Comparison of ENCODE assay signal across 10 mouse cellular contexts in the genomic region with DNA sequence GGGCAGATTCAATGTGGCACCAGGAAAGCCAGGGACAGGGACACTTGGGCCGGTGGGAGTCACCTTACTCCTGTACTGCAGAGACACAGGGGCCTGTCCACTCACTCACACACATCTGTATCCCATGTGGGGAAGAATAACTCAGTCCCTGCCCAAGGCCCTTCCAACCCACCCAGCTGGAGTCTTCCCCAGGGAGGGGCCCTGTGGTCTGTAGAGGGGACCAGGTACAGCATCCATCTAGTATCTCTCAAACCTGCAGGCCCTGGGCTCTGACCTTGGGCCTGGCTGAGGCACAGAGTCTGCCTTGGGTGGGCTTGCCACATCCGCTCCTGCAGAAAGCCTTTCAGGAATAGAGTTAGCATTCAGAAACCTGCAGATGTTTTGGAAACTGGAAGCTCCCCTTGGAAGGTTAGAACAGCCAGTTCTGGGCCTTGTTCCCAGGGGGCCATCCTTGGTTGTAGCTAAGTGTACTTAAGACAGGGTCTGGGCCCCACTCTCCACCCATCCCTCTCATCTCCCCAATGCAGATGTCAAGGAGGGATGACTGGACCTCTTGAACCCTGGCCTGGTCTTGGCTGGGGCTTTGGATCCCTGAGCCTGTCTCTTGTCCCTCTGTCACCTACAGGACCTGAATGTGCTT.
A peak's percentile ranks its signal among the peaks of the same experiment; 100 is the strongest.
DNase-seq lines count a peak whose midpoint lies in the region; ATAC-seq and TF ChIP-seq lines count a peak whose summit lies in the region.
"Had no signal": no experiment of that assay in that cellular context is flagged by ENCODE, and none has a peak within 500 bp of the region (broad histone marks: within the 10 kb centered on the region; RNA-seq: fewer than 3 reads in every experiment).

No protein-coding gene starts in this region.

- no peak for ATAC-seq in hindbrain, embryonic 16.5 days
- no peak for ATAC-seq in midbrain, embryonic 13.5 days

- TF ChIP-seq POLR2A in bone marrow macrophage, adult 2 months (IDR thresholded peaks at IDR 0.05; ENCODE audit: borderline replicate concordance, low read depth, low read length), result no peak
- no peak for TF ChIP-seq POLR2A in embryonic fibroblast, embryonic 13.5 days (IDR thresholded peaks at IDR 0.05; ENCODE audit: low read depth, low read length)
- TF ChIP-seq POLR2A in myocyte (IDR thresholded peaks at IDR 0.05; ENCODE audit: insufficient read length, low read depth), result no peak

- peaks cover 12% of the 10 kb centered on the region for H3K79me2 ChIP-seq in myocyte (ENCODE audit: control insufficient read depth, insufficient read depth)

- intact Hi-C loops in left cerebral cortex, adult 2 months (cut with DNase I), result no loop called here

- no peak overlapping the region for H3K9ac ChIP-seq in hindbrain, embryonic 16.5 days (ENCODE audit: low read depth, low read length)
- H3K9ac ChIP-seq in midbrain, embryonic 13.5 days (replicated peaks), result no peak overlapping the region
- H3K9ac ChIP-seq: hindbrain, embryonic 14.5 days; neural tube, embryonic 15.5 days had no signal

- H3K36me3 ChIP-seq in hindbrain, embryonic 10.5 days, result no peaks in the 10 kb centered on the region
- H3K36me3 ChIP-seq in hindbrain, embryonic 16.5 days (ENCODE audit: control insufficient read depth, insufficient read depth, low read length), result no peaks in the 10 kb centered on the region
- no peaks in the 10 kb centered on the region for H3K36me3 ChIP-seq in myocyte (ENCODE audit: control insufficient read depth, insufficient read depth)
- no peaks in the 10 kb centered on the region for H3K36me3 ChIP-seq in midbrain, embryonic 13.5 days
- H3K36me3 ChIP-seq: neural tube, embryonic 15.5 days had no signal

- H3K27ac ChIP-seq in hindbrain, embryonic 10.5 days, result peak overlapping the region; percentile 53
- no peak overlapping the region for H3K27ac ChIP-seq in hindbrain, embryonic 16.5 days (ENCODE audit: low read depth, low read length)
- H3K27ac ChIP-seq in bone marrow macrophage, adult 2 months (ENCODE audit: insufficient read depth, low read depth, low read length), result peak overlapping the region; percentile 81
- H3K27ac ChIP-seq in embryonic fibroblast, embryonic 13.5 days (ENCODE audit: insufficient read depth, low read length), result peak overlapping the region; percentile 67
- H3K27ac ChIP-seq in midbrain, embryonic 13.5 days, result no peak overlapping the region
- no peak overlapping the region for H3K27ac ChIP-seq in left cerebral cortex, adult 2 months
- H3K27ac ChIP-seq: hindbrain, embryonic 14.5 days; neural tube, embryonic 15.5 days had no signal

- no peak for DNase-seq in hindbrain, embryonic 10.5 days (ENCODE audit: low spot score)
- no peak for DNase-seq in left cerebral cortex, adult 2 months (ENCODE audit: extremely low spot score in 1 of 2, low spot score in 2 of 2)
- DNase-seq: left cerebral cortex, postnatal 4 days had no signal

- H3K9me3 ChIP-seq in hindbrain, embryonic 10.5 days, result no peaks in the 10 kb centered on the region
- H3K9me3 ChIP-seq in hindbrain, embryonic 16.5 days (ENCODE audit: control insufficient read depth, low read length), result no peaks in the 10 kb centered on the region
- no peaks in the 10 kb centered on the region for H3K9me3 ChIP-seq in midbrain, embryonic 13.5 days
- H3K9me3 ChIP-seq: neural tube, embryonic 15.5 days had no signal

- no peak overlapping the region for H3ac ChIP-seq in myocyte (ENCODE audit: control insufficient read depth, insufficient read length)

- H3K27me3 ChIP-seq in hindbrain, embryonic 10.5 days (ENCODE audit: insufficient read depth, poor library complexity, severe bottlenecking), result peaks cover 10% of the 10 kb centered on the region; the same call in 1 of the 2 replicates
- no peaks in the 10 kb centered on the region for H3K27me3 ChIP-seq in hindbrain, embryonic 16.5 days (replicated peaks; ENCODE audit: control insufficient read depth, insufficient read depth, low read length)
- H3K27me3 ChIP-seq in myocyte (ENCODE audit: control insufficient read depth, insufficient read depth, insufficient read length), result no peaks in the 10 kb centered on the region
- peaks cover 6% of the 10 kb centered on the region; the same call in 1 of the 2 replicates for H3K27me3 ChIP-seq in midbrain, embryonic 13.5 days
- H3K27me3 ChIP-seq: neural tube, embryonic 15.5 days had no signal

- H3K4me3 ChIP-seq in hindbrain, embryonic 10.5 days, result no peak overlapping the region
- no peak overlapping the region for H3K4me3 ChIP-seq in hindbrain, embryonic 16.5 days (ENCODE audit: low read length)
- H3K4me3 ChIP-seq in bone marrow macrophage, adult 2 months (ENCODE audit: insufficient read depth, low read length), result no peak overlapping the region
- no peak overlapping the region for H3K4me3 ChIP-seq in embryonic fibroblast, embryonic 13.5 days (ENCODE audit: insufficient read depth, low read length)
- no peak overlapping the region for H3K4me3 ChIP-seq in myocyte
- no peak overlapping the region for H3K4me3 ChIP-seq in midbrain, embryonic 13.5 days (replicated peaks)
- no peak overlapping the region for H3K4me3 ChIP-seq in left cerebral cortex, adult 2 months
- H3K4me3 ChIP-seq: neural tube, embryonic 15.5 days had no signal

- TF ChIP-seq CTCF in bone marrow macrophage, adult 2 months (IDR thresholded peaks at IDR 0.05; ENCODE audit: low read depth, low read length), result no peak
- no peak for TF ChIP-seq CTCF in embryonic fibroblast, embryonic 13.5 days (IDR thresholded peaks at IDR 0.05; ENCODE audit: borderline replicate concordance, insufficient read depth, low read length)
- no peak for TF ChIP-seq CTCF in left cerebral cortex, adult 2 months (IDR thresholded peaks at IDR 0.05)

- 92% methylated on average over 2 of the region's 2 CpGs for WGBS in hindbrain, embryonic 10.5 days
- 89% methylated on average over 2 of the region's 2 CpGs for WGBS in hindbrain, embryonic 16.5 days
- 83% methylated on average over 2 of the region's 2 CpGs for WGBS in midbrain, embryonic 13.5 days

- H3K4me1 ChIP-seq in hindbrain, embryonic 10.5 days (replicated peaks), result peaks cover 51% of the 10 kb centered on the region
- peaks cover 15% of the 10 kb centered on the region for H3K4me1 ChIP-seq in hindbrain, embryonic 16.5 days (ENCODE audit: control insufficient read depth, insufficient read depth, low read depth, low read length)
- H3K4me1 ChIP-seq in bone marrow macrophage, adult 2 months (ENCODE audit: control insufficient read depth, insufficient read depth, low read length), result peaks cover 61% of the 10 kb centered on the region
- peaks cover 22% of the 10 kb centered on the region for H3K4me1 ChIP-seq in embryonic fibroblast, embryonic 13.5 days (ENCODE audit: control insufficient read depth, insufficient read depth, low read length)
- H3K4me1 ChIP-seq in midbrain, embryonic 13.5 days (replicated peaks), result peaks cover 25% of the 10 kb centered on the region

- no peak overlapping the region for H3K4me2 ChIP-seq in hindbrain, embryonic 16.5 days (ENCODE audit: low read length)
- H3K4me2 ChIP-seq in myocyte (ENCODE audit: low read depth), result peak overlapping the region; percentile 31
- no peak overlapping the region for H3K4me2 ChIP-seq in midbrain, embryonic 13.5 days (replicated peaks)
- H3K4me2 ChIP-seq: hindbrain, embryonic 14.5 days; neural tube, embryonic 15.5 days had no signal

TF ChIP-seq in myocyte, 11 proteins besides CTCF, POLR2A, EP300 and RAD21:
- TF ChIP-seq CEBPB (IDR thresholded peaks at IDR 0.05; ENCODE audit: insufficient read depth, poor library complexity, severe bottlenecking), result no peak
- no peak for TF ChIP-seq SRF (IDR thresholded peaks at IDR 0.05; ENCODE audit: control insufficient read depth, insufficient read length, low read depth)
- TF ChIP-seq USF1 (IDR thresholded peaks at IDR 0.05; ENCODE audit: low read depth), result no peak
- TF ChIP-seq MYOG (IDR thresholded peaks at IDR 0.05; ENCODE audit: control insufficient read depth in 1 of 3, insufficient read depth in 1 of 3, insufficient read length in 2 of 3, low read depth in 2 of 3), result no peak
- TF ChIP-seq E2F4 (IDR thresholded peaks at IDR 0.05; ENCODE audit: insufficient read depth), result no peak
- TF ChIP-seq TCF12 (IDR thresholded peaks at IDR 0.05; ENCODE audit: insufficient read depth, poor library complexity, severe bottlenecking), result no peak
- no peak for TF ChIP-seq MAX (IDR thresholded peaks at IDR 0.05; ENCODE audit: low read depth)
- no peak for TF ChIP-seq MYOD1 (IDR thresholded peaks at IDR 0.05; ENCODE audit: control insufficient read depth in 1 of 3, insufficient read length in 2 of 3, low read depth in 2 of 3)
- TF ChIP-seq TCF3 (IDR thresholded peaks at IDR 0.05; ENCODE audit: insufficient read length, low read depth), result no peak
- no peak for TF ChIP-seq REST (IDR thresholded peaks at IDR 0.05; ENCODE audit: insufficient read depth, insufficient read length)
- no peak for TF ChIP-seq POLR2AphosphoS2 (IDR thresholded peaks at IDR 0.05; ENCODE audit: insufficient read length, low read depth)

Comparison
In these comparisons a context has a peak if more than half of its experiments do, and no peak if none do; other contexts are left out.
1. H3K27ac ChIP-seq: peak in hindbrain, embryonic 10.5 days (single experiment), bone marrow macrophage, adult 2 months (single experiment) and embryonic fibroblast, embryonic 13.5 days (single experiment); none in hindbrain, embryonic 16.5 days (single experiment), midbrain, embryonic 13.5 days (single experiment) and left cerebral cortex, adult 2 months (single experiment).